Mouse (Mus musculus): Measurements from ENCODE around the gene Prex1.

- TF ChIP-seq CTCF (IDR thresholded peaks at IDR 0.05; ENCODE audit: control insufficient read depth, insufficient read depth, low read length) (no peak), POLR2A (IDR thresholded peaks at IDR 0.05; ENCODE audit: borderline replicate concordance, control insufficient read depth, low read depth, low read length) (no peak)
Observed at GRCm38 (mm10) chr2:166674693-166675092, 38.9 kb downstream of the Prex1 start.

Data from bone marrow, adult 2 months (tissue).